Mouse (Mus musculus) stomach, postnatal 0 days (tissue): ENCODE data around the gene Tmeff2.

Experiments used
- CTCF ChIP-seq: IDR thresholded peaks from 2 replicates; pipeline ENCODE4 v1.5.1; 2016; ENCODE audit warnings: antibody characterized with exemption, low read depth, mild to moderate bottlenecking, moderate library complexity
- EP300 ChIP-seq: optimal IDR thresholded peaks from 2 replicates; pipeline ENCODE3; 2016; ENCODE audit warnings: antibody characterized with exemption

DNA sequence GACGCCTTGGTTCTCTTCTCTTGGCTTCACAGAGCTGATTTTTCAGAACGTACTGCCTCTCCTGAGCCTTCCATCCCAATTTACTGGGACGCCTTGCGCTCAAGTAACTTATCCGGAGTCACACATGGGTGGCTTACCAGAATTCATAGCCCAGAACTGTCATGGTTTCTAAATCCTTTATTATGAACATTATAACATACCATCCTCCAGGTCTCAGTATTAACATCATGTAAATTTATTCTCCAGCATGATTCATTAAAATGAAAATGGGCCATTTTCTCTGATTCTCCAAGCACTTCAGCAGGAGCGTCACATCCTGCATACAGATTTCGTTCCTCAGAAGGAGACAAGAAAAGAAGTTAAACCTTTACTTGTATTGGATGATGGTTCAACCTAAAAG, 144.4 kb downstream of the Tmeff2 start:
- no peak for TF ChIP-seq CTCF
- TF ChIP-seq EP300, result no peak
